Mouse (Mus musculus): ENCODE measurements around the gene Slc22a23. TPM values are rescaled to one million over a fixed set of nuclear protein-coding genes. Genes with fewer than 3 reads are reported as not detected.

The Slc22a23 gene
- polyA plus RNA-seq, 1 experiment from 2014 or later: 70.6 TPM

GRCm38 (mm10) chr13:34288129-34288528 is 56.9 kb downstream of the Slc22a23 start:
- CTCF ChIA-PET: interaction anchor here (1.2 to 1.3 kb wide), 2 partner anchors 30 to 38 kb away, joined by 3 read pairs; no protein-coding TSS in a partner anchor
- ATAC-seq: no peak
- in situ Hi-C loops (cut with MboI; ENCODE audit: low pct_unique_long_range_greater_than_20kb): no loop called here
- no peak for TF ChIP-seq CTCF (IDR thresholded peaks at IDR 0.05)
- no peak for DNase-seq (ENCODE audit: low read depth, low spot score)
- POLR2A ChIA-PET: no interaction called here
- H3K27me3 ChIP-seq: no peaks in the 10 kb centered on the region

GRCm38 (mm10) chr13:34287601-34288083 is 57.3 kb downstream of the Slc22a23 start:
- no peaks in the 10 kb centered on the region for H3K27me3 ChIP-seq
- CTCF ChIA-PET: interaction anchor here (1.2 to 1.3 kb wide), 2 partner anchors 30 to 38 kb away, joined by 3 read pairs; no protein-coding TSS in a partner anchor
- DNase-seq (ENCODE audit: low read depth, low spot score) (no peak), ATAC-seq (no peak)
- POLR2A ChIA-PET: interaction anchor here (1.3 kb wide), 1 partner anchor 52 kb away, joined by 4 read pairs; no protein-coding TSS in a partner anchor
- in situ Hi-C loops (cut with MboI; ENCODE audit: low pct_unique_long_range_greater_than_20kb): no loop called here
- no peak for TF ChIP-seq CTCF (IDR thresholded peaks at IDR 0.05)

GRCm38 (mm10) chr13:34281360-34281759 is 63.6 kb downstream of the Slc22a23 start:
- DNase-seq (ENCODE audit: low read depth, low spot score) (no peak), ATAC-seq (no peak)
- CTCF ChIA-PET: interaction anchor here (1.1 kb wide), 1 partner anchor 13 kb away, joined by 4 read pairs; no protein-coding TSS in a partner anchor
- no peak for TF ChIP-seq CTCF (IDR thresholded peaks at IDR 0.05)
- no peaks in the 10 kb centered on the region for H3K27me3 ChIP-seq
- POLR2A ChIA-PET: no interaction called here
- in situ Hi-C loops (cut with MboI; ENCODE audit: low pct_unique_long_range_greater_than_20kb): no loop called here

- no peak for TF ChIP-seq CTCF (IDR thresholded peaks at IDR 0.05)
- ChIA-PET CTCF (interaction anchor here (2.2 kb wide), 1 partner anchor 12 kb away, joined by 5 read pairs; no protein-coding TSS in a partner anchor), POLR2A (no interaction called here)
- no peaks in the 10 kb centered on the region for H3K27me3 ChIP-seq
- ATAC-seq (no peak), DNase-seq (ENCODE audit: low read depth, low spot score) (no peak)
- in situ Hi-C loops (cut with MboI; ENCODE audit: low pct_unique_long_range_greater_than_20kb): no loop called here
Observed at GRCm38 (mm10) chr13:34278759-34279270, 66.2 kb downstream of the Slc22a23 start.

GRCm38 (mm10) chr13:34278288-34278701 is 66.7 kb downstream of the Slc22a23 start:
- in situ Hi-C loops (cut with MboI; ENCODE audit: low pct_unique_long_range_greater_than_20kb): no loop called here
- H3K27me3 ChIP-seq: no peaks in the 10 kb centered on the region
- TF ChIP-seq CTCF (IDR thresholded peaks at IDR 0.05): no peak
- ATAC-seq: no peak
- DNase-seq (ENCODE audit: low read depth, low spot score): no peak
- CTCF ChIA-PET: interaction anchor here (2.2 kb wide), 1 partner anchor 11 kb away, joined by 5 read pairs; no protein-coding TSS in a partner anchor
- POLR2A ChIA-PET: interaction anchor here (0.6 kb wide), 1 partner anchor 405 kb away, joined by 3 read pairs; no protein-coding TSS in a partner anchor

- DNase-seq (ENCODE audit: low read depth, low spot score) (no peak), ATAC-seq (no peak)
- TF ChIP-seq CTCF (IDR thresholded peaks at IDR 0.05): no peak
- ChIA-PET CTCF (interaction anchor here (2.2 kb wide), 1 partner anchor 10 kb away, joined by 5 read pairs; no protein-coding TSS in a partner anchor), POLR2A (no interaction called here)
- in situ Hi-C loops (cut with MboI; ENCODE audit: low pct_unique_long_range_greater_than_20kb): no loop called here
- H3K27me3 ChIP-seq: no peaks in the 10 kb centered on the region
Observed at GRCm38 (mm10) chr13:34277611-34278010, 67.4 kb downstream of the Slc22a23 start.

- no peak for DNase-seq (ENCODE audit: low read depth, low spot score)
- in situ Hi-C loops (cut with MboI; ENCODE audit: low pct_unique_long_range_greater_than_20kb): no loop called here
- POLR2A ChIA-PET: no interaction called here
- TF ChIP-seq CTCF (IDR thresholded peaks at IDR 0.05): no peak
- CTCF ChIA-PET: no interaction called here
- no peak for ATAC-seq
- no peaks in the 10 kb centered on the region for H3K27me3 ChIP-seq
Observed at GRCm38 (mm10) chr13:34277001-34277400, 68.0 kb downstream of the Slc22a23 start.

- DNase-seq (ENCODE audit: low read depth, low spot score) (no peak), ATAC-seq (no peak)
- no peaks in the 10 kb centered on the region for H3K27me3 ChIP-seq
- POLR2A ChIA-PET: no interaction called here
- TF ChIP-seq CTCF (IDR thresholded peaks at IDR 0.05): no peak
- in situ Hi-C loops (cut with MboI; ENCODE audit: low pct_unique_long_range_greater_than_20kb): no loop called here
- CTCF ChIA-PET: interaction anchor here (0.9 kb wide), 1 partner anchor 94 kb away, joined by 3 read pairs; no protein-coding TSS in a partner anchor
Observed at GRCm38 (mm10) chr13:34274890-34275289, 70.1 kb downstream of the Slc22a23 start.

- TF ChIP-seq CTCF (IDR thresholded peaks at IDR 0.05): no peak
- ChIA-PET POLR2A (no interaction called here), CTCF (no interaction called here)
- in situ Hi-C loops (cut with MboI; ENCODE audit: low pct_unique_long_range_greater_than_20kb): no loop called here
- ATAC-seq: no peak
- no peaks in the 10 kb centered on the region for H3K27me3 ChIP-seq
- no peak for DNase-seq (ENCODE audit: low read depth, low spot score)
Observed at GRCm38 (mm10) chr13:34274417-34274816, 70.6 kb downstream of the Slc22a23 start.

- in situ Hi-C loops (cut with MboI; ENCODE audit: low pct_unique_long_range_greater_than_20kb): no loop called here
- H3K27me3 ChIP-seq: no peaks in the 10 kb centered on the region
- ATAC-seq: no peak
- TF ChIP-seq CTCF (IDR thresholded peaks at IDR 0.05): no peak
- DNase-seq (ENCODE audit: low read depth, low spot score): no peak
- CTCF ChIA-PET: interaction anchor here (1.2 kb wide), 1 partner anchor 14 kb away, joined by 3 read pairs; no protein-coding TSS in a partner anchor
- POLR2A ChIA-PET: no interaction called here
Observed at GRCm38 (mm10) chr13:34272275-34273054, 72.5 kb downstream of the Slc22a23 start.

- DNase-seq (ENCODE audit: low read depth, low spot score) (no peak), ATAC-seq (no peak)
- ChIA-PET CTCF (interaction anchor here (1.0 to 1.2 kb wide), 2 partner anchors 12 to 13 kb away, joined by 3 read pairs; no protein-coding TSS in a partner anchor), POLR2A (no interaction called here)
- H3K27me3 ChIP-seq: no peaks in the 10 kb centered on the region
- TF ChIP-seq CTCF (IDR thresholded peaks at IDR 0.05): no peak
- in situ Hi-C loops (cut with MboI; ENCODE audit: low pct_unique_long_range_greater_than_20kb): no loop called here
Observed at GRCm38 (mm10) chr13:34271665-34272064, 73.3 kb downstream of the Slc22a23 start.
